Mouse (Mus musculus) CH12.LX (cell line): ENCODE data around the gene Lig4. TPM values are rescaled to one million over a fixed set of nuclear protein-coding genes. Genes with fewer than 3 reads are reported as not detected.

Experiments used
- DNase-seq: peaks from one replicate; pipeline ENCODE4 v3.0.0-alpha.2; 2013; ENCODE audit errors: extremely low read depth
- H3K27ac ChIP-seq: 2 replicates; pipeline ENCODE4 v1.5.1; 2012; ENCODE audit warnings: low read depth, mild to moderate bottlenecking, control low read depth, moderate library complexity; ENCODE audit not compliant: insufficient read depth
- H3K27me3 ChIP-seq: replicated peaks from 2 replicates; pipeline ENCODE3; 2012; ENCODE audit warnings: inconsistent platforms
- H3K36me3 ChIP-seq, 2 experiments: replicated peaks in 1 of 2; 2 replicates each; pipeline versions ENCODE3 to v1.6.1; 2012; ENCODE audit warnings: inconsistent platforms in 1 of 2, low read length in 1 of 2, mild to moderate bottlenecking in 1 of 2, mixed read lengths in 1 of 2, moderate library complexity in 1 of 2; ENCODE audit not compliant: control insufficient read depth in 1 of 2, insufficient read depth in 1 of 2
- H3K4me1 ChIP-seq, 2 experiments: 2 replicates each; pipeline ENCODE4 v1.6.1; 2012; ENCODE audit warnings: inconsistent platforms in 1 of 2, moderate library complexity in 1 of 2; ENCODE audit not compliant: insufficient read depth in 2 of 2, control insufficient read depth in 1 of 2
- H3K4me2 ChIP-seq: 2 replicates; pipeline ENCODE4 v1.6.1; 2012; ENCODE audit warnings: low read depth, mild to moderate bottlenecking, control low read depth; ENCODE audit not compliant: poor library complexity, insufficient read depth, severe bottlenecking
- H3K4me3 ChIP-seq, 3 experiments: fragments of 150-350 bp in 1 of 3; sonication (generic) in 1 of 3; replicated peaks in 1 of 3; 2 replicates each; pipeline versions ENCODE3 to v1.5.1; 2011 to 2012; ENCODE audit warnings: low read depth in 2 of 3, low read length in 2 of 3, mild to moderate bottlenecking in 2 of 3, moderate library complexity in 2 of 3, control low read depth in 1 of 3, improper control_type of control experiment in 1 of 3, inconsistent platforms in 1 of 3, mixed read lengths in 1 of 3; ENCODE audit not compliant: poor library complexity in 1 of 3
- H3K79me2 ChIP-seq: replicated peaks from 2 replicates; pipeline ENCODE4 v1.6.1; 2012; ENCODE audit warnings: mild to moderate bottlenecking, moderate library complexity; ENCODE audit not compliant: control insufficient read depth, poor library complexity, insufficient read depth, severe bottlenecking; ENCODE audit errors: extremely low read depth
- H3K9ac ChIP-seq: 2 replicates; pipeline ENCODE4 v1.6.1; 2012; ENCODE audit warnings: low read depth, mild to moderate bottlenecking, control low read depth, moderate library complexity; ENCODE audit not compliant: insufficient read depth
- H3K9me3 ChIP-seq: replicated peaks from 2 replicates; pipeline ENCODE3; 2012; ENCODE audit warnings: low read length, inconsistent platforms, mixed read lengths
- CHD2 ChIP-seq: IDR thresholded peaks from 2 replicates; pipeline ENCODE4 v1.6.1; 2011; ENCODE audit warnings: low read length, improper control_type of control experiment
- ETS1 ChIP-seq: conservative IDR thresholded peaks from 2 replicates; pipeline ENCODE4 v1.6.1; 2012; ENCODE audit warnings: low read depth, mild to moderate bottlenecking, inconsistent platforms, low read length, improper control_type of control experiment, moderate library complexity
- JUN ChIP-seq: IDR thresholded peaks from 2 replicates; pipeline ENCODE4 v1.6.1; 2011; ENCODE audit warnings: low read depth, mild to moderate bottlenecking, low read length, improper control_type of control experiment, moderate library complexity; ENCODE audit not compliant: insufficient read depth
- MEF2A ChIP-seq: IDR thresholded peaks from 2 replicates; pipeline ENCODE4 v1.6.1; 2014; ENCODE audit warnings: low read depth, mild to moderate bottlenecking, inconsistent platforms, low read length, improper control_type of control experiment, borderline replicate concordance
- MXI1 ChIP-seq: IDR thresholded peaks from 2 replicates; pipeline ENCODE4 v1.6.1; 2011; ENCODE audit warnings: mild to moderate bottlenecking, low read depth, low read length, improper control_type of control experiment
- NELFE ChIP-seq: IDR thresholded peaks from 2 replicates; pipeline ENCODE4 v1.6.1; 2011; ENCODE audit warnings: low read depth, low read length, improper control_type of control experiment
- RAD21 ChIP-seq: IDR thresholded peaks from 2 replicates; pipeline ENCODE4 v1.6.1; 2011; ENCODE audit warnings: low read depth, mild to moderate bottlenecking, low read length, improper control_type of control experiment, moderate library complexity
- UBTF ChIP-seq: IDR thresholded peaks from 2 replicates; pipeline ENCODE4 v1.6.1; 2012; ENCODE audit warnings: low read depth, mild to moderate bottlenecking, inconsistent platforms, low read length, improper control_type of control experiment, moderate library complexity
- dilution Hi-C: fragments of 300-500 bp; cut with MboI; formaldehyde crosslinking; loops from 2 replicates; pipeline ENCODE4 v1.14.3; 2020; ENCODE audit warnings: low sequenced_read_pairs; ENCODE audit not compliant: extremely low pct_unique_long_range_greater_than_20kb, extremely low pct_ligation_motif_present
- in situ Hi-C: fragments of 300-500 bp; cut with MboI; formaldehyde crosslinking; loops from 3 replicates; pipeline ENCODE4 v1.14.3; 2019; ENCODE audit warnings: low sequenced_read_pairs, low pct_ligation_motif_present, low pct_unique_long_range_greater_than_20kb, mixed read lengths
- polyA plus RNA-seq: library from polyadenylated mRNA; unstranded; fragments of >175 nt; gene quantifications from 2 replicates; pipeline ENCODE4 v1.2.1, GENCODE M21; 2012; ENCODE audit warnings: low read depth; ENCODE audit not compliant: insufficient read length
- total RNA-seq, 2 experiments: library from RNA; depleted of rRNA; stranded (reverse); fragments of 300-350 nt in 1 of 2; fragments of >200 nt in 1 of 2; gene quantifications; 2 replicates each; pipeline ENCODE4 v1.2.3; 2012 to 2014

Lig4 gene
- total and polyA plus RNA-seq, 3 experiments: 1.7 to 7.1 (median 3.2) TPM

- no peak for TF ChIP-seq MEF2A
These were observed 2.3 kb upstream of the Lig4 start (continued) for GRCm38 (mm10) chr8:9979746-9980145.

GRCm38 (mm10) chr8:9978475-9979230, 1.2 kb upstream of the Lig4 start:
- Histone ChIP-seq H3K36me3 (peaks cover 13 to 33% of the 10 kb centered on the region in 2 experiments), H3K4me2 (peak overlapping the region; percentile 89), H3K27ac (no peak overlapping the region), H3K9ac (peak overlapping the region; percentile 95), H3K9me3 (no peaks in the 10 kb centered on the region), H3K27me3 (no peaks in the 10 kb centered on the region), H3K4me1 (peaks cover 5 to 35% of the 10 kb centered on the region in 2 experiments; a peak in 3 of 4 replicates), H3K4me3 (peak overlapping the region; percentile 71 to 94 (median 77)), H3K79me2 (peaks cover 52% of the 10 kb centered on the region)
- peak; percentile 15 for DNase-seq
- in situ Hi-C loops (loop anchor here (25.0 kb wide), 1 partner anchor 334 kb away; no protein-coding TSS in a partner anchor), dilution Hi-C loops (no loop called here)
- TF ChIP-seq JUN (no peak), MXI1 (no peak), UBTF (no peak), NELFE (no peak), RAD21 (no peak)

GRCm38 (mm10) chr8:9977016-9977415, 470 bp downstream of the Lig4 start:
- peak overlapping the region; percentile 62 for H3K27ac ChIP-seq

More at GRCm38 (mm10) chr8:9977016-9977415, 470 bp downstream of the Lig4 start:
- Histone ChIP-seq H3K79me2 (peaks cover 42% of the 10 kb centered on the region), H3K4me2 (peak overlapping the region; percentile 91), H3K36me3 (peaks cover 10 to 32% of the 10 kb centered on the region in 2 experiments), H3K9ac (peak overlapping the region; percentile 80)
- in situ Hi-C loops: loop anchor here (25.0 kb wide), 1 partner anchor 335 kb away; no protein-coding TSS in a partner anchor
- DNase-seq: peak; percentile 71
- no peak for TF ChIP-seq ETS1
- peak; percentile 66 for TF ChIP-seq CHD2
- TF ChIP-seq, all 38 proteins: peak for 1
- no peaks in the 10 kb centered on the region for H3K27me3 ChIP-seq
- dilution Hi-C loops: no loop called here
- peak overlapping the region; percentile 77 to 94 (median 82) for H3K4me3 ChIP-seq
- peaks cover 5 to 35% of the 10 kb centered on the region in 2 experiments; a peak in 3 of 4 replicates for H3K4me1 ChIP-seq
- no peaks in the 10 kb centered on the region for H3K9me3 ChIP-seq
